Mouse (Mus musculus): ENCODE measurements around the gene Lgr6.
"Not testable (repeated sequence)": the region's sequence is repeated elsewhere in the genome, so short reads cannot be mapped to it uniquely, and the experiment has no call there.

Gene Lgr6

DNA sequence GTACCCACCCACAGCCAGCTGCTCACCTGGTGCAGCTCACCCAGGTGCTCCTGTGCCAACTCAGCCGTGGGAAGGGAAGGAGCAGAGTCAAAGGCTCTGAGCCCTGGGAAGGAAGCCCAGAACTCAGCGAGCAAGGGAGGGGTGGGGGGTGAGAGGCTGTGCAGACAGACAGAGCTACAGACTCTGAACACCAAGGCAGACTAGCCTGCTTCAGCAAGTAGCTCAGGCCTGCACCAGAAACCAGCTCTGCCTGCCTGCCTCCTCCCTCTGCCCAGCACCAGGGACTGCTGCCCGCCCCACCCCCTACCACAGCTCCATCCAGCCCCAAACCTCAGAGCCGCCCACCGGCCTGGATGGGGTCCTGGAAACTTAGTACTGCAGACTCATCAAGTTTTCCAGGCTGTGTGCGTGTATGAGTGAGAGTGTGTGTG, 22.9 kb upstream of the Lgr6 start:
- no peak for DNase-seq

- no peak for DNase-seq
Measured at GRCm38 (mm10) chr1:135126443-135127027, 21.5 kb upstream of the Lgr6 start.

DNA sequence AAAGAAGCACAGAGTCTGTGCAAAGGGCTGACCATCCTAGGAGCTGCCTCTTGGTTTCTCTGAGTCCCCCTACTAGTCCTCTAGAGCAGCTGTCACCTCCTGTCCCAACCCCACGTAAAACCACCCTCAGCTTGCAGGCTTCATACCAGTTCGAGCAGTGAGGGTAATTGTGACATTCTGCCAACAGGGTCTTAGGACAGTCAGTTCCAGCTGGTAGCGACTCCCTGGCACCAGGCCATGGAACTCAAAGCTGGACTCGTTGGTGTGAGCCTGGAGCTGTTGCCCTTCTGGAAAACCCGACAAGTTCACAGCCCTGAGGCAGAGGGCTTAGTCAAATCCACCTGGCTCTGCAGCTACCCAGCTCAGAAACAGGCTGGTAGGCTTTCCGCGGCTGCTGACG, 20.9 kb upstream of the Lgr6 start:
- no peak for DNase-seq

DNA sequence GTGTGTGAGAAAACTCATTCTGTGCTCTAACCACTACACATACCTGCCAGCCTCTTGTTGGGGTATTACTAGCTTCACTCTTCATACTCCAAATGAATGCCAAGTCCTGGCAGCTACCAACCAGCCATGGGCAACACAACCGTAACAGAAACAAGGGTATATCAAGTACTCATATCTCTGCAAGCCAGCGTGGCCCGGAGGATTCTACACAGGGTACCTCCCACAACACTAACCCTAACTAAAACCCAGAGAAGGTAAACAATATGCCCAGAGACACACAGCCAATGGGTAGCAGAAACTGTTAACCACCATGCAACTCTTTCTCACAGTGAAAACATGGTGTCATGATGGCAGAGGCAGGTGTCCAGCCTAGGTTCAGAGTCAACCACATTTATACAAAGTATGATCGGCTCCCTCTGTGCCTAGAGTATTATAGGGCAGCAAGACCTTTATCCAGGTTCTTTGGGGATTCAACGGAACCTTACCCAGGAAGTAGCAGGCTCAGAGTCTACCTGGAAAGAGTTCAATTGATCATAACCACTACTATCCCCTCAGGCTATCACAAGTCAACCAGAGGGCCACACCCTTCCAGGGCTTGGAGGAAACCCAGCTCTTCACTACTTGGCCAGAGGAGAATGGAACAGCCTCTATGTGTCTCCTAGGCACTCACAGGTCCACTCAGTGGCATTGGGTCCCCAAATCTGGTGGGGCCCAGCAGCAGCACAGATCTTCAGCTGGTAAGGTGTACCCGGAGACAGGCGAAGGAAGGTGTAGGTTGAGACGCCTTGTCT, 19.7 kb upstream of the Lgr6 start:
- DNase-seq = no peak

- peak; percentile 49 for DNase-seq
Measured at GRCm38 (mm10) chr1:135112661-135113060, 7.6 kb upstream of the Lgr6 start.

GRCm38 (mm10) chr1:135111271-135111670, 6.2 kb upstream of the Lgr6 start:
- DNase-seq = not testable (repeated sequence)

GRCm38 (mm10) chr1:135110075-135110474, 5.0 kb upstream of the Lgr6 start:
- peak; percentile 81 for DNase-seq

DNA sequence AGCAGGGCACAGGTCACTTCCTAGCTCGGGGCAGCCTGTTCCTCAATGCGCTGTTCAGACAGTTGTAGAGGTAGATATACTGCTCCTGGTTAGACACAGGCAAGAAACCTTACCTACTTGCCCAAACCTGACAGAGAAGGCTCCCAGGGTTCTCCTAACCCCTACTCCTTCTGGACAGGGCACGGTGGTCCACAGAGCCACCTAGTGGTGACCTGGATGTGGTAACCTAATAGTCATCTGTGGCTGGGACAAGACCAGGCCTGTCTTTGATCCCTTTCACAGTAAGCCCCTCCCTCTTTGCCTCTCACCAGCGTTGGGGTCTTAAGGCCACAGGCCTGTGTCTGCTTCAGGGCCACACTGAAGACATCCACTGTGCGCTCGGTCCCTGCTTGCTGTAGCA, 3.5 kb upstream of the Lgr6 start:
- no peak for DNase-seq

- peak; percentile 83 for DNase-seq
Measured at GRCm38 (mm10) chr1:135105951-135106350, 875 bp upstream of the Lgr6 start.

- DNase-seq = no peak
Measured at GRCm38 (mm10) chr1:135100400-135100799, 4.7 kb downstream of the Lgr6 start.

GRCm38 (mm10) chr1:135098441-135098840, 6.6 kb downstream of the Lgr6 start:
- DNase-seq = no peak

- DNase-seq = no peak
Measured at GRCm38 (mm10) chr1:135097441-135097840, 7.6 kb downstream of the Lgr6 start.

DNA sequence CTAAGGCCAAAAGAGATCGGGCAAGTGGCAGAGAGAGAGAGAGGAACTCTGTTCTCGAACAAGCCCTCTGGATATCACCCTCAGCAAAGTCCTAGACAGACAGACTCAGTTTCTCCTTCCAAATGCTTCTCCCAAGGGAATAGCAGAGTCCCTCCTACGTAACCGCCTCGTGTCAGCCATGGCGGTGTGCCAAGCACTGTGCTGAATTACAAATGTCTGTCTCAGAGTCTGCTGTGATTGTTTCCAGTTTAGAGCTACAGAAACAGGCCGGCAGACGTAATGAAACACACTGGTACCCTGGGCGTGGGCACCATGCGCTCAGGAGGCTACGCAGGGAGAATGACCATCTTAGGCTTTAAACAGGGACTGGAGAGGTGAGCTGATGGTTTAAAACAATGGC, 8.8 kb downstream of the Lgr6 start:
- peak; percentile 50 for DNase-seq

DNA sequence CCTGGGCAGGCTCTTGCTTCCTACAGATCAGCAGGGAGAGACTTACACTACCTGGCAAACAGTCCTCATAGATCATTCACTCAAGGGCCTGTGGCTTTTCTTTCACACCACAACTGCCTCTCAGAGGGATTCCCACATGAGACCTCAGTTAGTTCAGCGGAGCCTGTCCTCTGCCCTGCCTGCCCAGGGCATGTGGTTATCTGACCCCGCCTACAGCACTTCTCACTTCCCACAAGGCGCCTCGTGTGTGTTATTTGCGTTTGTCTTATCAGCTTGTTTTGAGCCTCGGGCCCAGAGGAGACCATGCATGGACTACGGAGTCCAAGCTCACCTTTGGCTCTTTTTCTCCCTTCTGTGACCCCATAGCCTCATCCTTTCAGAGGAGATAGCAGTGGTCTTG, 9.9 kb downstream of the Lgr6 start:
- no peak for DNase-seq

DNA sequence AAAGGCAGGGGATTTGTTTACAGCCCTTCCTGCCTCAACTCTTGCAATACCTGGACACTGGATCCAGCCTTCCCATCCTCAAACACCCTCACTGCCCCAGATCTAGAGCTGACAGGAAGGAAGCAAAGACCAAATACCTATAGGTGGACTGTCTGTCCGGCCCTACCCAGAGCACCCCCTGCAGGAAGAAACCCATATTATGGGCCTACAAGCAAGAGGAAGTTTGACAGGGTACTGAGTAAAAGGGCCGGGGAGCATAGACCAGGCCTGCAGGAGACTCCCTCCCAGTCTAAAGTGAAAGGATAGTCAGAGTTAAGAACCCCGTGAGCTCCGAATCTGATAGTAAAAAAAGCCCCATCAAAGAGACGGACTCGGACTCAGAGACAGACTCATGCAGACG, 10.4 kb downstream of the Lgr6 start:
- no peak for DNase-seq

- DNase-seq = no peak
Measured at GRCm38 (mm10) chr1:135090914-135091313, 14.2 kb downstream of the Lgr6 start.

- no peak for DNase-seq
Measured at GRCm38 (mm10) chr1:135089626-135090025, 15.4 kb downstream of the Lgr6 start.

GRCm38 (mm10) chr1:135087414-135087813, 17.7 kb downstream of the Lgr6 start:
- no peak for DNase-seq

GRCm38 (mm10) chr1:135086015-135086414, 19.1 kb downstream of the Lgr6 start:
- DNase-seq = no peak

DNA sequence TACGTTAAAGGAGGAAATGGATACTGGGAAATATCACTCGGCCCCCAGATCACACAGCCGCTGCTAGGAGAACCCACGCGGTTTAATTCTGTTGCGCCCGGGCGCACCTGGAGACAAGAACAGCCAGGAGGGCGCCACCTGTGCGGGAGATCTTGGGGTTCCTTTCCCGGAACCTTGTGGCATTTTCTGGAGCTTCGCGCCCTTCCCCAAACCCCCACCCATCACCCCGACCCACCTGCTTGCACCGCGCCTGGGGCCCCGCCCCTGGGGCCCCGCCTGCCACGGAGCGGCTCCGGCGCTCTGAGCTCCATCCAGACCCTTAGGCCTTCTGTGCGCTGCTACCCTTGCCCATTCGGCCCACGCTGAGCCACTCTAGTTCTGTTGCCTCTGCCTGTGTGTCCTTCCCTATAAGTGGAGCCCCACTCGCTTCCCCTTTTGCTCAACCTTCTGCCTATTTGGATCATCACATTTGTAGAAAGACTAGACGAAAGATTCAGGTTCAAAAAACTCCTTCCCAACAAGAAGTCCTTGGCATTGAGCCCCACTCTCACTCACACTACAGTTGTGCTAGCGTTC, 19.7 kb downstream of the Lgr6 start:
- DNase-seq = no peak

DNA sequence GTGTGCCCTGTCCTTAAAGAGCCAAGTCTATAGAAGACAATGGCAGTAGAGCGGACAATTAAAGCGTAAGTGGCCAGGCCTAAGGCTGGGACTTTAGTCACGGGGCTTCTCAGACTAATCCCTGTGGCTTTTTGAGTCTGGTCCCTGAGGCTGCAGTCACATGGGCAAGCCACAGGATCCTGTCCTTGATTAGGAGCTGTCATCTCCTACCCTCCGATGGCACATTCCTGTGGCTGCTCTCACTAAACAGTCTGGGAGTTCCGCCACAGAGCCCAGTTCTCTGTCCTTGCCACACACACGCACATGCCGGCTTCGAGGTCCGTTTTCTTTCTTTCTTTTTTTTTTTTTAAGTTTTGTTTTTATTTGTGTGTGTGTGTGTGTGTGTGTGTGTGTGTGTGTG, 21.6 kb downstream of the Lgr6 start:
- no peak for DNase-seq

GRCm38 (mm10) chr1:135082267-135082666, 22.8 kb downstream of the Lgr6 start:
- no peak for DNase-seq

GRCm38 (mm10) chr1:135079021-135079420, 26.1 kb downstream of the Lgr6 start:
- DNase-seq = no peak

DNA sequence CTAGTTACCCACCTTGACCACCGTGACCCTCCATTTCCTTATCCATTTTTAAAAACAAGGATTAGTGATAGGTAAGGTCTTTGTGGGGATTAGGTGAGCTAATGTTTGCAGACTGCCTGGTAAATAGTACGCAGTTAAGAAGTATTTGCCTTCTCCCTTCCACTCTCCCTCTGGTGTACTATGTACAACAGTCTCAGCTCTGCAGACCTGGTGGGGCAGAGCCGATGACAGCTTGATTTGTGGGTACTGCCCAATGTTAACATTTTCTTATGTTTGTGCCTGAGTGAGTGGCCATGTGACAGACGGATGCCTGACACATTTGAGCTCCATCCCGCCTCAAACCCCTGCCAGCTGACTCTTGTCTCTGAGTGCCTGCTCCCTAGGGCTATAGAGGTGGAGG, 28.6 kb downstream of the Lgr6 start:
- no peak for DNase-seq
